Mouse (Mus musculus) left cerebral cortex, postnatal 4 days (tissue): Measurements from ENCODE around the gene Zfp541. TPM values are rescaled to one million over a fixed set of nuclear protein-coding genes. Genes with fewer than 3 reads are reported as not detected.

Experiments
- DNase-seq: peaks from one replicate; pipeline ENCODE4 v3.0.0-alpha.2; 2022
- intact Hi-C: fragments of 180-260 bp; cut with DNase I; formaldehyde crosslinking; loops from one replicate; pipeline ENCODE4 v1.15.1; 2025
- total RNA-seq, 2 experiments: library from RNA; stranded (reverse); gene quantifications; 2 replicates each; pipeline ENCODE4 v1.2.3; 2021

The Zfp541 gene
- total RNA-seq, 2 experiments from 2014 or later = 0.38 to 0.58 TPM

DNA sequence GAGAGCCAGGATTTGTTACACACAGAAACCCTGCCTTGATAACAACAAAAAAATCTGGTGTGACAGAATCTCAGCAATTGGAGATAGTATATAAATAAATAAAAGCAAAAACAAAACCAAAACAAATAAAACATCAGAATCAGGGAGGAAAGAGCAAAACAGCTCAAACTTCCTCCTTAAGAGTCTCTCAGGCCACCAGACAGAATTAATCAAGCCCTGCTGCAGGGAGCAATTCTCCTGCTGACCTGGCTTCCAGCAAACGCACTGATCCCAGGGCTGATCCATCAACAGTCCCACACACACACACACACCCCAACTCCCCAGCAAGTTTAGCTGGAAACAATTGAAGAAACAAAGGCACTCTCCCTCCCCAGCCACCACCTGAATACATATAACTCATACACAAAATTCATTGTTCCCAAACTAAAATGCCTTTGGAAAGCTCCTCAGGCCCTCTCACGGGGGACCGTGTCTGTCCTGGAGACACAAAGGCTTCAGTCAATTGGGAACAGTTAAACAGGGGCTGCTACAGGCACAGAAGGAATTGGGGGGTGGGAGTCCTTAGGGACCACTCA lies 17.7 kb upstream of the Zfp541 start:
- DNase-seq = no peak
- intact Hi-C loops = no loop called here

DNA sequence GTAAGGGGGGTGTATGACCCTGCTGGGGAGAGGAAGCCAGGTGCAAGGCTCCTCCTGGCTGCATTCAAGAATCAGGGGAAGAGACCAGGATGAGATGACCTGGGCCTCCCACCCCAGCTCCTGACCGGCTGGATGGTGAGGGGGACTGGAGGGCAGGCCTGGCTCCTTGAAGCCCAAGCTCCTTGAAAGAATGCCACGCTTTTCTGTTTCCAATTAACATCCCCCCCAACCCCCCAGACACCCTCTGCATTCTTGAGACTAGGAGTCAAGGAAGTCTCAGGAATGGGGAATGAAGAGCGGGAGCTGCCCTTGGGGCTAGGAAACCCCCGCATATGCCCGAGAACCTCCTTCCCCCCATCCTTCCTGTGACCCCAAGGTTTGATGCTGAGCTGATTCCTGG lies 17.1 kb upstream of the Zfp541 start:
- DNase-seq = no peak
- intact Hi-C loops = no loop called here

DNA sequence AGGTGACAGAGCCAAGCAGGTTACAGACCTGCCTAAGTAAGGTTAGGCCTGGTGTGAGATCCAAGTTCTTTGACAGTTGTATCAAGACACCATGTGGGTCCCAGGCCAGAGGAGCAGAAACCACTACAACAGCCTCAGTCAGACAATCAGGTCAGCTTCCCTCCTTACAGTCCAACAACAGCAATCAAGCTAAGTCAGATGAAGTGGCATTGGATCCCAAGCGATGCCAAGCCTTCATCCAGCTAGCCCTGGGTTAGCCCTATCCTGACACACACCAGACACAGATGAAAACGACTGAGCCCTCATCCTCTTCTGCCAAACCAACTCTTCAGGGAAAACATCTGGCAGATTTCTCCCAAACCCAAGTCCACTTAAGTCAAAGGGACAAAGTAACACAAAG lies 16.1 kb upstream of the Zfp541 start:
- DNase-seq = no peak
- intact Hi-C loops = loop anchor here (5.0 kb wide), 1 partner anchor 63 kb away; no protein-coding TSS in a partner anchor

DNA sequence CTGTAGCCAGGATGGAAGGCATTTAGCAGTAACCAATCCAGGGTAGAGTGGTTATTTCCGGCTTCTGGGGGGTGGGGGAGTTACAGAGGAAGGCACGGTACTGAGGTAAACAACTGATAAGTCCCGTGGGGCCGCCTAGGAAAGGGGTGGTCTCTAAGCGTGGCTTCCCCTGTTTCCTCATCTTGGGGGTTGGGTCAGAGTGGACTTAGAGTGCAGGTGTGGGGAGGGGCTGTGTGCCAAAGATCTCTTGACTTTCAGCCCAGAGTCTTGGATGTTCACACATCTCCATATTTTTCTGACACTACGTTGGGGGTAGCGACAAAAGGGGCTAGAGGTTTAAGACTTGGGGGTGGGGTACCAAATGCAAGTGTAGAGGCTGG lies 15.5 kb upstream of the Zfp541 start:
- intact Hi-C loops = loop anchor here (5.0 kb wide), 1 partner anchor 64 kb away; no protein-coding TSS in a partner anchor
- peak; percentile 41 for DNase-seq

DNA sequence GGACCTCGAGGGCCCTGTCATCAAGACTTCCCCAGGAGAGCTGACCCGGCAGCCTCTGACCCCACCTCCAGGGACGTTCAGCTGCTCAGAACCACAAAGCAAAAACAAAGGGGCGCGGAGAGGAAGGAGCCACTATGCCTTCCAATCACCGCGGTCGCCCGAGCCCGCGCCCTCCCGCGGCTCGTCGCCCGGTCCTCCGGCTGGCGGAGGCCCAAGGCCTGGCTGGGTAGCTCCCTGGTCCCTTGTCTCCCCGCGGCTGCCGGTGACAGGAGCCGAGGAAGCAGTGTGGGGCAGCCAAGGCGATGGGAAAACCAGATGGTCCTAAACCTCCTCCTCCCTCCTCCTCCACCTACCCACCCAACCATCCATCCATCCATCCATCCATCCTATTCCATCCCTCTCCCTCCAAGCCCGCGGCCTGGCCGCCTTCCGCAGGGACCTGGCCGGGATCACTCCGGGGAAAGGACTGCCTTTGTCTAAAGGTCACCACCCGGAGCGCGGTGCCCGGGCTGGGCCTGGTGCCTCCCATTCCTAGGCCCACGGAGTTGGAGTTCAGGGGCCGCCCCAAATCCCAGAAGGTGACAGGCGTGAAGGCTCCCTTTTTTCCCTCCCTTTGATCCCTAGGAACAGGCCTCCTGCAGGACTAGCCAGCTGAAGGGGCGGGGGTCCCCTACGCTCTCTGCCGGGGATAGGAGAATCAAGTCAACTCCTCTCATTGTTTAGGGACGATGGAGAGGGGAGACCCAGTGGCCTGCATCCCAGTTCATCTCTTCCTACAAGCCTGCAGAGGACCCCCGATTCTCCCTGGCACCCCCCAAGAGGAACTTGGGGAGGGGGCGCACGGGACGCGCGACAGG lies 14.9 kb upstream of the Zfp541 start:
- DNase-seq = peak; percentile 74
- intact Hi-C loops = loop anchor here (5.0 kb wide), 1 partner anchor 64 kb away; no protein-coding TSS in a partner anchor

DNA sequence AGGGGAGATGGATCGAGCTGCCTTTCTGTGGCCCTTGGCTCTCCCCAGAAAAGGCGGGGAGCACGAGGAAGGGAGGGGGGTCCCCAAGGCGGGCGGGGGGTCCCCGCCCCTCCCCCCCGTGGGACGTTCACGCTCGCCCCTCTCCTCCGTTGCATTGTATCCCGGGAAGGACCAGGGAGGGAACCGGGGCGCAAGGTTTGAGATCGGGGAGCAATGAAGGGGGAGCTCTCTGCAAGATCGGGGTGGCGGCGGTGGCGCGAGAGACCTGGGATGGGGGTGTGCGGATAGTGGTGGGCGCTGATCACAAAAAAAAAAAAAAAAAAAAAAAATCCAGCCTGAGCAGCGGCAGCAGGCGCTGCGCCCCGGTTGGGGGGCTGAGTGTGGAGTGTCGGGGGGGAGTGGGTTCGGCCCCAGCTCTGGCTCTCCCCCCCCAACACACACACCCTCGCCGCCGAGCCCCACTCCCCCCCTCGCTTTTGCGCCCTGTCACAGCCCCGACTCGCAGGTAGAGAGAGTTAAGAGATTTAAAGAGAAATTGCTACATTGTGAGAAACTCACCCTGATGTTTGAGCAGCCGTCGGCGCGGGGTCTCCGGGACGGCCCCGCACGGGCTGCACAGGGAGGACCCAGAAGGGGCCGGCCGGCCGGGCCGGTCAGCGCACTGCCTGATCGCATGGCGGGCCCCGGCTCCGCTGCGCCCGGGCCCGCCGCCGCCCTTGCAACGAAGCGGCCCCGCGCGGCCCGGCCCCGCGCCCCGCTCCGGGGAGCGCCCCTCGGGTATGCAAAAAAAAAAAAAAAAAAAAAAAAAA lies 14.1 kb upstream of the Zfp541 start, which contains the start of gene Bicra:
Gene Bicra, minus strand, starts transcription at position 584 of the 809 bp plus-strand sequence.
- DNase-seq = peak; percentile 90
- intact Hi-C loops = loop anchor here (5.0 kb wide), 1 partner anchor 65 kb away; no protein-coding TSS in a partner anchor

DNA sequence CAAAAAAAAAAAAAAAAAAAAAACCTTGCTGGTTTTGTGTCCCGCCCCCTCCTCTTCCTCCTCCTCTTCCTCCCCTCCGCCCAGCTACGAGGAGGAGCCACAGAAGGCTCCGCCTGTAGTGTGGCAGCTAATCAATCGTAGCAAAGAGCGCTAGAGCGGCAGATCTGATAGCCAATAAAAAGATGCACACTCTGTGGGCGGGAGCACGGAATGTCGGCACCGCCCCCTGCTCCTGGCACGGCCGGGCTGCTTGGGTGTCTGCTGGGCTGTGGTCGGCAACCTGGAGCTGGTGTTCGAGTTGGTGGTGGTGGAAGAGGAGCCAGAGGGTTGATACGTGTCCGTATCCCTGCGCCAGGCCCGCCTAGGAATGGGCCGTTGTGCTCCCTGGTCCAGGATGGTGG lies 13.4 kb upstream of the Zfp541 start:
- intact Hi-C loops = loop anchor here (5.0 kb wide), 1 partner anchor 66 kb away; no protein-coding TSS in a partner anchor
- DNase-seq = peak; percentile 96

DNA sequence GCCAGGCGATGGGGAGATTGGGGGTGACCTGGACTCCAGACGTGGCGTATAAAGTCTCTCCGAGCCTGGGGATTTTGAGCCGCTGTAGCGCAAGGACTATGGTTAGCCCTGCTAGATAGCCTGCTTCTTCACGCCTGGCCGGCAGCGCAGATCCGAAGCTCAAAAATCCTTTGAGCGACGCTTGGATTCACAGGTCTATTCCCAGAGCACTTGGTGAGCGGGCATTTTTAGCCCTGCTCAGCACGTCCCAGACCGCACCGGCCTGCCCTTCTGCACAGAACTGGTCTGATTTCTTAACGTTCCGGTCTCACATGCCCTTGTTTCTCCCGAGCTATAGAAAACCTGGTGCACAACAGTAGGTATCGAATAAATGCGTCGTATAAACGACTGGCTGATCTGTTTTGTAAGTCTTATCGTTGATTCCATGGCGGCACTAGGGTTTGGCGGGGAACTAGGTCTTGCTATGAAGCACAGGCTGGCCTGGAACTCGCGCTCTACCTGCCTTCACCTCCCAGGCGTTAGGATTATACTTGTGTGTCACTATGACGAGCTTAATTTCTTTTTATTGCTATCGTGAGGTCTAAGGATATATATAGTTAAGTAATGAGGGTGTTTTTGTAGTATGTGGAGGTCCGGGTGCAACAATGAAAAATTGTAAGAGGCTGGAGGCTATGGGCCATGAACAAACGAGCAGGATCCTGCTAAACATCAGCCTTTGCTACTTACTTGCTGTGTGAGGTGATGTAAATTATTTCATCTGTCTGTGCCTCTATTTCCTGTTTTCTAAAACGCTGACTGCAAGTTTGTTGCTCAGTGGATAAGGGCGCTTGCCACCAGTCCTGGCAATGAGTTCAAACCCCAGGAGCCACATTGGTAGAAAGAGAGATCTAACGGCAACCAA lies 12.7 kb upstream of the Zfp541 start:
- DNase-seq = no peak
- intact Hi-C loops = loop anchor here (5.0 kb wide), 1 partner anchor 67 kb away; no protein-coding TSS in a partner anchor

DNA sequence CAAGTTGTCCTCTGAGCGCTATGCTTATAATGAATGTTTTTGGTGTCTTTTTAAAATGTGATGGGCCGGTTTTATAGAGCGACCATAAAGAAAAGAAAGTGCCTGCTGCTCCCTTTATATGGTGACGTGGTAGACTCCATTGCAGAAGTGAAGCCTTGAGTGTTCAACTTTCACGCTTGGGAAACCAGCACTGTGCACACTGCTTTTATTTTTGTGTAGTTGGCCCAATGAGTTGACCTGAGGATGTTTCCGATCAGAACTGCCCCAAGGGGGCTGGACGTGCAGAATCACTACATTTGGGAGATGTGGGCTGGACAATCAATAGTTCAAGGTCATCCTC lies 12.1 kb upstream of the Zfp541 start:
- intact Hi-C loops = loop anchor here (5.0 kb wide), 1 partner anchor 67 kb away; no protein-coding TSS in a partner anchor

DNA sequence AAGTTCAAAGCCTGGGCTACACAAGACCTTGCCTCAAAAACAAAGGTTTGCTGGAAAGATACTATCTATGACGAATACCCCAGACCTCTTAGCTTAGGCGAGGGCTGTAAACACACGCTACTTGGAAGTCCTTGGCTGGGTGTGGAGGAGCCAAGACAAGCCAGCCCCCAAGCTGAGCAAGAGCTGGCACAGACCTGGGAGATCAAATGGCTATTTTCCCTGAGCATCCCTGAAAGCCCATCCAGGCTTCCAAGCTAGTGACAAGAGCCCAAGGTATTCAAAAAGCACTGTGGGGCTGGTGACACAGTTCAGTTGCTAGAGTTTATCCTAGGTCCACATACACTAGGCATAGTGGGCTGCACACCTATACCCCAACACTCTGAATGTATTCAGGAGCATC lies 11.0 kb upstream of the Zfp541 start:
- intact Hi-C loops = no loop called here
- DNase-seq = no peak

More for the DNA sequence above, 12.1 kb upstream of the Zfp541 start:
- DNase-seq = no peak

DNA sequence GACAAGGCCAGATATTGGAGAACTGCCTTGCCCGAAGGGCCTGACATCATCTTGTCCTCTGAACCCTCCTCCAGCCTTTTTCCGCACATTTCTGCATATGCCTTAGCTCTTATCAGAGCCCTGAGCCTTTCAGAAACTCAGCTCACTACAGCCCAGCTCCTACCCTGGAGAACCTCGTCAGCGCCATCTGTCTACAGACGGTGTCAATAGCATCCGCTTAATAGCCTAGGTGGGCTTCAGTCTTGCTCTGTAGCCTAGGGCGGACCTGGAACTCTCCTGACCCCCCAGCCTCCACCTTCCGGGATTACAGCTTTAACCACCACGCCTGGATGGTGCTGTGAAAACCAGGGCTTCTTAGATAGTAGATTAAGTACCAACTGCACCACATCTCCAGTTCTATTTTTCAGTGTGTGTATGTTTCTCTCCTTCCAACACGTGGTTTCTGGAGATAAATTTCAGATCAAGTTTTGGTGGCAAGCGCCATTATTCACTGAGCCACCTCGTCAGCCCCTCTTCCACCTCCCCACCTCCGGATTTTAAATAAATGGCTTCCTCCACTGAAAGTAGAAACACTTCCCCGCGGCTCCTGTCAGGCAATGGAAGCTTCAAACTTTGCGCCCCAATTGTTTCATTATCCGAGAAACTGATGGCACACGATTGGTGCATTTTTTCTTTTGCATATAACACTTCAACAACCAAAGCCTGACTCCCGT lies 9.6 kb upstream of the Zfp541 start:
- DNase-seq = peak; percentile 81
- intact Hi-C loops = no loop called here

DNA sequence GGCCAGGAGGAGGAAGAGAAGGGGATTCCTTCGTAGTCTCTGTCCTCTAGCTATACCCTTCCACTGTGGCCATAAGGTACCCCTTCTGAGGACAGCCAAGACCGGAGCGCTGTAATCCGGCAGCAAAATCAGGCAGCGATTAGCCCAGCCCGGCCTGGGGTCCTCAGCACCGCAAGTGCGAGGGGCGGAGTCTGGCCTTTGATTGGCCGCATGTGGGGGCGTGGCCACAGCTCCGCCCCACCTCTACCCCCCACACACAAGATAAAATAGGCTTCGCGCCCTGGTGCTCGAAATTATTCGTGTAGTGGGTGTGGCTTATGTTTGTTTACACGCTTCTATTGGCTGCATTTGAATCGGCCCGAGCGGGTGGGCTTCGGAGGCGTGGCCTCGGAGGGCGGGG lies 8.9 kb upstream of the Zfp541 start:
- DNase-seq = peak; percentile 97
- intact Hi-C loops = no loop called here

DNA sequence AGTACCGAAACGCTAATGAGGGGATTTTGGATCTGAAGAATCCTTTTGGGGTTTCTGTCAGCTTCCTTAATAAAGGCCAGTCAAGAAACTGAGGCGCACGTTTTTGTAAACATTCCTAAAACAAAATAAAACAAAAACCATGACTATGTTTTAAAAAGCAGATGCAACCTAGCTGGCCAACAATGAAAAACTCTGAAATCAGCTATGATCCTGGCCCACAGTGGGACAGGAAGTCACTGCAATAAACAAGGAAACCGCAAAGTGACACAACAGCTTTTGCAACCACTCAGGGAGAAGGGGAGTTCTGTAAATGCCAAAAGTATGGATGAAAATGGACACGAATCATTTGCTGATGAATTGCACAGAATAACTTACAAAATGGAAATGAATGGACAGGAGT lies 8.5 kb upstream of the Zfp541 start:
- DNase-seq = no peak
- intact Hi-C loops = no loop called here

DNA sequence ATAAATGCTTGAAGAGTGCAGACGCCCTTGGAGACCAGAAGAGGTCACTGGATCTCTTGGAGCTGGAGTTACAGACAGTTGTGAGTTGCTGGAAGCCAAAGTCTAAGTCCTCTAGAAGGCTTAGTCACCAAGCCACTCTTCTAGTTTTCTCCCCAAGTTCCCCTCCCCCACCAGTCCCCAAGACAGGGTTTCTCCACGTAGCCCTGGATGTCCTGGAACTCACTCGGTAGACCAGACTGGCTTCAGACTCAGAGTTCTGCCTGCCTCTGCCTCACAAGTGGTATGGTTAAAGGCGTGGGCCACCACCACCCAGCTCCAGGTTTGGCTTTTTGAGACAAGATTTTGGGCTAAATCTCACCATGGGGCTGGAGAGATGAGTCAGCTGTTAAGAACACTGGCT lies 6.6 kb upstream of the Zfp541 start:
- intact Hi-C loops = no loop called here
- DNase-seq = no peak

DNA sequence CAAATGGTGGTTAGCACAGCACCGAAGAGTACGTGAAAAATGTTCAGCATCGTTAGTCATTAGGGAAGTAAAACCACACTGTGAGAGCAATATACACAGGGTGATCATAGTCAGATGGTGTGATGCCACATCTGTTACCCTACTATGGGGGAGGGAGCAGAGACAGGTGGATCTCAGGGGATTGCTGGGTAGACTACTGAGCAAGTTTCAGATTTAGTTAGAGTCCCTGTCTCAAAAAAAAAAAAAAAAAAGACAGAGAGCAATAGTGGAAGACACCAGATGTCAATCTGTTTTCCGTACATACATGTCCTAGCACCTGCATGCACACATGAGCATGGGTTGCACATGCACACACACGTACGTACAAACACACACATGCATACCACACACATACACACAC lies 5.9 kb upstream of the Zfp541 start:
- DNase-seq = no peak
- intact Hi-C loops = no loop called here

DNA sequence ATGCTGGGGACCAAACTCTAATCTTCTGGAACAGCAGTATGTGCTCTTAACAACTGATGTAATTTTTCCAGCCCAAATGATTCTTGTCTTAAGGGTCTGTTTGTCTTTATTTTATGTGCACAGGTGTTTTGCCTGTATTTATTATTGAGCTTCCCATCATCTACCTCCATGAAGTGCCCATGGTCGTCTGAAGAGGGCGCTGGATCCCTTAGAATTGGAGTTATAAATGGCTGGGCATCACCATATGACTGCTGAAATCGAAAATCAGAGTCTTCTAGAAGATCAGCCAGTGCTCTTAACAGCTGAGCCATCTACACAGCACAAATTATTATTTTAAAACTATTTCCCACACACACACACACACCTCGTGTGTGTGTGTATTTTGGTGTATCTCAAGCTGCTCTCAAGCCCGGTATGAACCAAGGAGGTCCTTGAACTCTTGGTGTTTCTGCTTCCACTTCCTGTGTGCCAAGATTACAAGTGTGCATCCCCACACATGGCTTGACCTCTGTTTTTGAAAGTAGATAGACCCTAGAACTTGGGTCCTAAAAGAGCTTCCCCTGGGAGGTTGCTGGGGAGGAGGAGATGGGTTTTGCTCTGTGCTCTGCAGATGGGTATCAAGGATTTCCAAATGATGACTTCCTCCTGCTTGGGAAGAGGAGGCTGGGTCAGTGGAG lies 5.0 kb upstream of the Zfp541 start:
- DNase-seq = peak; percentile 45
- intact Hi-C loops = no loop called here

DNA sequence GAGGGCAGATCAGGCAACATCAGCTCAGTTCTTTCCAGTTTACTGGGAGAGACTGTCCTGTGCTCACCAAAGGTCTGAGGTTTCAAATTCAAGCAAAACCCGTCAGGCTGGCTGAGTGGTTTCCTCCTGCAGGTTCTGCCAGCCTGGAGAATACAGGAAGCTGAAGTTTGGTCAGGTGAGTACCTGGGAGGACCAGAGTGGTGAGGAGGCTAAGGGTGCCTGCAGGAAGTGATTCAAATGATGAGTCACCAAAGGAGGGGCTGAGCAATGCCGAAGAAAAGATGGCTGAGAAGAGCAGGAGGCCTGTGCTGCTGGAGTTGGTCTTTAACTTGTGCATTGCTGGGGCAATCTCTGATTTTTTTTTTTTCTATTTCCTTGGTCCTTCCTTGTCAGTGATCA lies 4.5 kb upstream of the Zfp541 start:
- DNase-seq = no peak
- intact Hi-C loops = no loop called here

DNA sequence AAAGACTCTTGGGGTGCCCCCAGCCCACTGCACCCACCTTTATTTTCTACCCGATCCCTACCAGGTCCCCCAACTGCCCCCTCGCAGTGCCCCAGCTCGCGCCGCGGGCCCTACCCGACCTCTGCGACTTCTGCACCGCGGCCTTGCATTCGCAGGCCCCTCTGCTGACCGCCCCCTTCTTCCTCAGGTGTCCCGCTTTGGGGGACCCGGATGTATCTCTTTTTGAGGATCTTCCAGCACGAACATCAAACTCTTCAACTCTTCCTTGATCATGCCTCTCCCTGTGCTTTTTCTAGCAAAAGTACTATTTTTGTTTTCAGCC lies 446 bp downstream of the Zfp541 start:
- DNase-seq = no peak
- intact Hi-C loops = no loop called here

DNA sequence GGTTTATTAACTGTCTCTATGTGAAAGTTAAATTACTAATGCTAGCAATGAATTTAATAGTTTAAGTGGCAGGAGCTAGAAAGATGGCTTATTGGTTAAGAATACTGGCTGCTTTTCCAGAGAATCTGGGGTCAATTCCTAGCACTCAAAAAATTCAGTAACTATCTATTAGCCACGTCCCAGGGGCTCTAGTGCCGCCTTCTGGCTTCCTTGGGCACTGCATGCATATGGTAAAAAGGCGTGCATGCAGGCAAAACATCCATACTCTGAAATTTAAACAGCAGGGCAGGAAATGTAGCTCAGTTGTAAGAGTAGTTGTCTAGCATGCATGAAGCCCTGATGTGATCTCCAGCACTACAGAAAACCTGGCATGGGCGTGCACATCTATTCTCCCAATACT lies 1.9 kb downstream of the Zfp541 start:
- intact Hi-C loops = no loop called here
- DNase-seq = no peak
